Mouse (Mus musculus): ENCODE measurements around the gene Ssrp1.

The Ssrp1 gene

DNA sequence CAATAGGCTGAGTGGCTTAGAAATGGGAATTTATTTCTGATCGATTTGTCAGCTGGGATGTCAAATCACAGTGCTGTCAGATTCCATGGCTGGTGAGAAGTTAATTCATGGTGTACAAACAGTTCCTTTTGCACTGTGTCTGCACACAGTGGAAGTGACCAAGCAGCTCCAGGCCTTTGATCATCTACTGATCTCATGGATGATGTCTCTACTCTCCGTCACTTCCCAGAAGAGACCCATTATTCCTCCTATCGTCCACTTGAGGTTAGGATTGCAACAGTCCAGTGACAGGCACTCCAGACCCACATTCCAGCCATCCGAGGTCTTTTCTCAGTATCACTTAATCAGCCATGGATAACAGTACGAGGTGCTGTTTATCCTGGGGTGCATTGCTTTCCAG is 36.7 kb downstream of the Ssrp1 start:
- DNase-seq (ENCODE audit: low spot score in 2 of 2) = no peak

DNA sequence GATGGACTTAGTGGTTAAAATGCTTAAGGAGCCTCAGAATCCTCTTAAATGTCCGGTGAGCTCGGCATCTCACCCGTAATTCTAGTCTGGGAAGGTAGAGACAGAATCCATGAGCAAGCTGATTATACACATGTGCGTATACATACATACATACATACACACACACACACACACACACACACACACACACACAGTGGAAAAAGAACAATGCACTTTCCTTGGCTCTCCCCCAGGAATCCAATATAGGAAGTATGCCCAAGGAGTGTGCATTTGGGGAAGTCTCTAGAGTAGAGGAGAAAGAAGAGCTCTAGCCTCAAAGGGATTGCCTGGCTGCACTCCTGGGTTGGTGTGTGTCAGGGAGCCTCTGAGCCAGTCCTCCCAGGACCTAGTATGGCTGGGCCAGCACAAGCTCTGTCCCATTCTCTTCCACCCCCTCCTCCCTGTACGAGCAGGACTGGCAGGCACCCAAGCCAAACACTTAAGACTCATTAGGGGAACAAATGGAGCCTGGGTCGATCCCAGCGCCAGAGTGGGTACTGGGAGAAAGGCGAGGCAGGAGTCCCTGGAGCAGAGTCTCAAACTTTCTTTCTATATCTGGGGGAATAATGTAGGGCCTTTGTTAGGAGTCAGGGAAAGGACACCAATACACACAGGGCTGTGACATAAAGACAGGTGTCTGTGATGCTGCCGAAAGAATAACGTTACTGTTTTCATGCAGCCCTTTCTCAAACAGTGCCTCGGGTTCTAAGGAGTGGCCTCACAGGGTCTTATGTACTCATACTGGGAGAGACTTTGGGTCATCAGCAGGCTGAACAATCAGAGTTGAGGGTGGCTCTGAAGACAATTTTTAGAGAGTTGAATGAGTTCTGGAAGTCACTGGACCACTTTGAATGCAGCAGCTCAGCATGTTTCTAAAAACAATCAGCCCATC is 51.9 kb downstream of the Ssrp1 start:
- DNase-seq (ENCODE audit: low spot score in 2 of 2) = no peak

DNA sequence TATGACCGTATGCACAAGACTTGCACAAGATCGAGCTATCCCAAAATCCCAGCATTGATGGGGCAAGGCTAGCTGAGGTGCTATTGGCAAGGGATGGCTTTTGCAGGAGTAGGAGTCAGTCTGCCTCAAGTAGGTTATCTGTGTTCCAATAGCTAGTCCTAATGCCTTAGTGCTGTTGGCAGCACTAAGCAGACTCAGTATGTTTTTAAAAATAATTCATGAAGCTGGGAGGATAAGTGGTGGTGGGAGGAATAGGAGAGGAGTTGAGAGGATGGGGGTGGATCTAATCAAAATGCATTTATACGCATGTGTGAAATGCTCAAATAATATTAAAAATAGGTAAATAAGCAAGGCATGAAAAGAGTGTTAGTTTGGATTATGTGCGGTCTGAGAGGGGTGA is 54.3 kb downstream of the Ssrp1 start:
- no peak for DNase-seq (ENCODE audit: low spot score in 2 of 2)

DNA sequence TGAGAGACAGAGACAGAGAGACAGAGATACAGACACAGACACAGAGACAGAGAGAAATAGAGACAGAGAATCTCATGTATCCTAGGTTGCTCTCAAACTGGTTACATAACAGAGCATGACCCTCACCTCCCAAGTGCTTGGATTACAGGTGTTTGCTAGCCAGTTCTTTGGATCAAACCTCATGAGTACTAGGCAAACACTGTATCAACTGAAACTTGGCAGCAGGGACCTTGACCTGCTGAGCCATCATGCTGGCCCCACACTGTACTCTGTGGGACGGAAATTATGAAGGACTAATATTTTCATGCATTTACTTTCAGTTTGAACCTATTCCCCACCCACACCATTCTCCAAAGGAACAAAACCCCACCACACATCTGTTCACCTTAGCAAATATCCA is 56.3 kb downstream of the Ssrp1 start:
- no peak for DNase-seq (ENCODE audit: low spot score in 2 of 2)

DNA sequence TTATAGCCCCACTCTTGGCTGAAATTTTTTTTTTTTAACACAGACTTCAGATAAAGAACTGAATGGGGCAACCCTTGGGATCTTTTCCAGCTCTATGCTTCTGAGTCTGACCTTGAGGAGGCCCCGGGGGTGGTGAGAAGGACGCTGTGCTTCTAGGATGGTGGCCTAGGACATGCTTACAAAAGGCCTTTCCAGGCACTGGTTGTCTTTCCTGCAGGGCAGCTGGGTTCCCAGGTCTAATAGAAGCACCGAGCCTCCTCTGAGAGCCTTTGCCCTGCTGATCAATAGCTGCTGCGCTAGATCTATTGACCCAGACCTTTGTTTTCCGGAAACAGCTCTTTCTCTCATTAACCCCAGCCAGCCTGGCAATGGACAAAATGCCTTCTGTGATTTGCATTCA is 58.9 kb downstream of the Ssrp1 start:
- no peak for DNase-seq (ENCODE audit: low spot score in 2 of 2)

Measured in urinary bladder, adult 18-20 months (tissue).